Mouse (Mus musculus) megakaryocyte, embryonic 14.5 days (primary cell): ENCODE measurements around the gene Ccnl1.

Experiments used
- FLI1 ChIP-seq: IDR thresholded peaks from 2 replicates; pipeline ENCODE4 v1.6.1; 2012; ENCODE audit warnings: low read length, inconsistent platforms, mixed read lengths
- GATA1 ChIP-seq: IDR thresholded peaks from 3 replicates; pipeline ENCODE4 v1.6.1; 2012; ENCODE audit warnings: mixed read lengths, low read length, inconsistent platforms, borderline replicate concordance

DNA sequence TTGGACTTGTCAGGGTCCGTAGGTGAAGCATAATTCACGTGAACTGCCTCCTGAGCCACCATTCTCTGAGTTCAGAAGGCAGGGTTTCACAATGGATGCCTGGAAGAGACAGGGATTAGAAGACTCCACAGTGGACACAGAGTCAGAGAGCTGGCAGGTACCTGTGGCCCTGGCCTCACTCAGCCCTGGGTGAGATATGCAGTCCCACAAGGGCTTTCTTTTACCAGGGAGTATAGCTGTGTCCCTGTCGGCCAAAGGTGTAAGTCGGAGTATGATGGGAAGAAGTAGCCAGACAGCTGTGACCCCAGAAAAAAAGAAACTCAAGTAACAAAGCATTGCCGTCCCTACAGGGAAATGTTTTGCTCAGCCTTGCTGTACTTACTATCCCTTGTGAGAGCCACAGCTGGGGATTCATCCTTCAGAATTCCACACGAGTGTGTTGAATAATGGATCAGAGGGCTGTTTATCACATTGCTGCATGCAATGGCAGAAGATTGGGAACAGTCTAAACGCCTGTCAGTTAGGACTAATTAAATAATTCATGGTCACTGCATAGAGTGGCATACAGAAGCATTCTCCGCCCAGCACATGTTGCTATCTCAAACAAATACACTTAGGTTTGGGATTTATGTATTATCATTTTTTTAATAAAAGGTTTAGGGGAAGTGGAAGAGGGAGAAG lies 59.3 kb downstream of the Ccnl1 start:
- no peak for TF ChIP-seq GATA1
- no peak for TF ChIP-seq FLI1
